Mouse (Mus musculus) ES-CJ7 (cell line): ENCODE results near the gene Strap.
"Not testable (repeated sequence)": the region's sequence is repeated elsewhere in the genome, so short reads cannot be mapped to it uniquely, and the experiment has no call there.

ENCODE experiments used
- DNase-seq: peaks from one replicate; pipeline ENCODE4 v3.0.0; 2011; ENCODE audit warnings: low read depth, low spot score

Gene Strap

GRCm38 (mm10) chr6:137734846-137735609, at the start of gene Strap:
TSS of gene Strap (plus strand) at chr6:137735078.
- peak; percentile 90 for DNase-seq

DNA sequence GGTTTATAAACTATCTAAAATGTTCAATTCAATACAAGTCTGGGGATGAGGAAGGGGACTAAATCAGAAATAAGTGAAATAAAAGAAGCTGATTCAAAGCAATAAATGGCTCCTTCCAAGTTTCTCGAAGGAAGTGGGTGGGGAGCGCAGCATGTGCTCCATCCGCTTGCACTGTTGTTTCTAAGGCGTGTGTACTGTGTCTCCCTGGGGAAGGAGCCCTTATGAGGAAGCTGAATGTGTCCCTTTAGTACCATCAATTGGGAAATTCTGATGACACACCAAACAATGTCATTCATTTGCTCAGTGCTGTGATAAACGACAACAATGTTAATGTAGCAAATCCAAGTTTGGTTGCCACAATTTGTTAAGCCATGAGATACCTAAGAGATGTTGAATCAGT, 47.2 kb upstream of the Strap start:
- no peak for DNase-seq

GRCm38 (mm10) chr6:137688079-137688478, 46.8 kb upstream of the Strap start:
- no peak for DNase-seq

DNA sequence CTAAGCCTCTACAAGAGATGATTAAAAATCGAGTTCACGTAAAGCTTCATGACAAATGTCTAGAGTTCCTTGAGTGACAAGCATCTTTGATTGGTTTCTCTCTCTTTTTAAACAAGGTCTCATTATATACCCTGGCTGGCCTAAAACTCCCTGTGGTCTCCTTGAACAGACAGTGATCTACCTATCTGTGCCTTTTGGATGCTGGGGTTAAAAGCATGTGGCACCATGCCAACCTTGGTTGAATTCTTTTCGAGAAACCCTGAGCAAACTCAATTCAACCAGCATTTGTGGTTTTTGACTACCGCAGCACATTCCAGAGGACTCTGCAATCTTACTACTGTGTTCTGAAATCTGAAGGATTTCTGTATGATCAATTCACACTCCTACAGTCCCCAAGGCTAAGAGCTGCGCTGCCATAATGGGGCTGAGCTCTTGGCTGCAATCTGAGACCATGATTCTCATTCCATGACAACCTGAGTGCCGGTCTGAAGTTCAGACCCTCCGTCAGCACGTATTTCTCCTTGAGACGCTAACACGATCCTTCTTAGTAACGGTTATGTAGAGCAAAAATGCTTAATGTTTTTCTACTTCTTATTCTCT, 46.3 kb upstream of the Strap start:
- no peak for DNase-seq

DNA sequence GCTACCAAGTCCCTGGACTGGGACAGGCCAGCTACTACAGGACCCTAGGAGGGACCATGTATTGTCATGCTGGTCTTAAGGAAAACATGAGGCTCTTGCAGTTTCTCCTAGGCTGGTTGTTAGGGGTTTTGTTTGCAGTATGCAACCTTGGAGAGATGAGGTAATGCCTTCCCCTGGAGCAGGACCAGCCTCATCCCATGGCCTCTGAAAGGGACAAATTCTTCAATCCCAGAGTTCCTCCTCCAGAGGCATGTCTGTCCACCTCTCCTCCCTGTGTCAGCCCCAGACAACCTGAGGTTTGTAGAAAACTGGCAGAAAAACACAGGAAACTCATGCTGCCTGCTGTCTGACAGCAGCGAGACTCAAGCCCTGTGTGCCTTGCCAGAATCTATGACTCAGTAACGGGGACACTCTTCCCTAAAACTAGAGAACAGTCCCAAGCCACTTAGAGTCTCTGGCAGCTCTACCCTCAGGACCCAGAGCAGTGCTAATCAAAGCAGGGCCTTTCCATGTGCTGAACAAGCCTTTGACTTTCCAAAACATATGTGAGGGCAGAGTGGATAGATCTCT, 44.2 kb upstream of the Strap start:
- DNase-seq = no peak

- DNase-seq = no peak
Observed at GRCm38 (mm10) chr6:137694310-137694709, 40.6 kb upstream of the Strap start.

DNA sequence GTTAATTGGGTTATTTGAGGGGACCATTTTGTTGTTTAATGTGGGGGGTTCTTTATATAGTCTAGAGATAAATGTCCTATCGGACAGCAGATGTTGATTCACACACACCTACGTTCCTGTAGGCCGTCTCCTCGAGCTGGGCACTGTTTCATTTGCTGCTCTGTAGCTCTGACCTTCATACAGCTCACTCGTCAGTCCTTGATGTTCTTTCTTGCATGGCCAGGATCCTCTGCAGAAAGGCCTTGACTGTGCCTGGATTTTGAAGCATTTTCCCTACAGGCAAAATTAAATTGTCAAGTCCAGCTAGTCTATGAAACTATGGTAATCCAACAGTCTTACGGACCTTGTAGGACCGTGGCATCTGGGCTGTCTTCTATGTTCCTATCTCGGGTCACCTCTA, 39.8 kb upstream of the Strap start:
- no peak for DNase-seq

GRCm38 (mm10) chr6:137696445-137697204, 38.3 kb upstream of the Strap start:
- DNase-seq = no peak

- DNase-seq = no peak
Observed at GRCm38 (mm10) chr6:137699434-137699833, 35.4 kb upstream of the Strap start.

DNA sequence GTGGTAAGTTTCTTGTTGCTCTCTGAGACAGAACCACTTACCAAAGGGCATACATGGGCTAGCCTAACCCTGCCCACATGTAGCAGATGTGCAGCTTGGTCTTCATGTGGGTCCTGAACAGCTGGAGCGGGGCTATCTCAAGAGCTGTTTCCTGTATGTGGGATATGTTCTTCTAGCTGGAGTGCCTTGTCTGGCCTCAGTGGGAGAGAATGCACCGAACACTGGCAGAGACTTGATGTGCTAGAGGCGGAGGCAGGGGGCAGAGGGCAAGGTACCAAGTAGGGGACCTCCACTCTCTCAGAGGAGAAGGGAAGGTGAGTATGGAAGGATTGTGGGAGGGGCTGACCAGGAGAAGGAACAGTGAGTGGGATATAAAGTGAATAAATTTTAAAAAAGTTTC, 32.7 kb upstream of the Strap start:
- no peak for DNase-seq

DNA sequence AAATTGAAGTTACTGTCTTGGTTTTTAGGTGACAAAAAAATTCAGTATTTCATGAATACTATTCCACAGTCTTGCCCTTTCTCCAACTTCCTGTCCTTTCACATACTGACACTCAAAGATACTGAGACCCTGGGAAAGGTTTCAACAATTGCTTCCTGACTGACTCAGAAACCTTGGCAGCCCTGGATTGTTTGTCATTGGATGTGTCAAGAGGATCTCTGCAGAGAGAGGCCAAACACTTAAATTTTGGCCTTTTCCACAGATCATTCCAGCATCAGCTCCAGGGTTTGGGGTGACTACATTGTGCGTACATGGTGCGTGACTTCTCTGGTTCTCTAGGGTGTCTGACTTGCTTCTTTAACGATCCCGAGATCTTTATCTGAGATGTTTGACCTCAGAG, 32.0 kb upstream of the Strap start:
- DNase-seq = no peak

- DNase-seq = no peak
Observed at GRCm38 (mm10) chr6:137703431-137703830, 31.4 kb upstream of the Strap start.

DNA sequence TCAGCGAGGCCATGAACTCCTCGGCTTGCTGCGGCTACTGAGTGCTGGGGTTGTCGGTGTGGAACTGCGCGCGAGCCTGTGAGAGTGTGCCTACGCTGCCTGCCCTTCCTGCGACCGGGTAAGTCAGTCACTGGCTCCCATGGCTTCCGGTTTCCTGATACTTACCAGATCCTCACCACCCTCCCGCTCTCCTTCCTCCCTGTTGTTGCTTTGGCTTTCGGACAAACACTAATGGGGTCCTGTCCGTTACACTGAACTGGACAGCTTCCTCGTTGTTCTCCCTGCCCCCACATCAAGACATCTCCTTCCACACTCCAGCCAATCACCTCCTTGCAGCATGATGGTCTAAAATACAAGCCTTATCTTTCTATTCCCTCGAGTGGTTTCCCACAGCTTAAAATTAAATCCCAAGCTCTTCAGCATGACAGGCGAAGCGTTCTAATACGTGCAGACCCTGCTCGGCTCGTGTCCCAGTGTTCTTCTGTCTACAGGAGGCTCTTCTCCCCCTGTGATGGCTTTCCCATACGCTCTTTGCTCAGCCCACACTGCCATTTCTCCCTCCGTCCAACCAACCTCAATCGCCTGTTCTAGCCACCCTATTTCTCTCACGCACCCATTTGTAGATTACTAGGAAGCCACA, 30.5 kb upstream of the Strap start:
- DNase-seq = no peak

GRCm38 (mm10) chr6:137706209-137706608, 28.7 kb upstream of the Strap start:
- no peak for DNase-seq

GRCm38 (mm10) chr6:137708726-137709405, 26.0 kb upstream of the Strap start:
- not testable (repeated sequence) for DNase-seq

DNA sequence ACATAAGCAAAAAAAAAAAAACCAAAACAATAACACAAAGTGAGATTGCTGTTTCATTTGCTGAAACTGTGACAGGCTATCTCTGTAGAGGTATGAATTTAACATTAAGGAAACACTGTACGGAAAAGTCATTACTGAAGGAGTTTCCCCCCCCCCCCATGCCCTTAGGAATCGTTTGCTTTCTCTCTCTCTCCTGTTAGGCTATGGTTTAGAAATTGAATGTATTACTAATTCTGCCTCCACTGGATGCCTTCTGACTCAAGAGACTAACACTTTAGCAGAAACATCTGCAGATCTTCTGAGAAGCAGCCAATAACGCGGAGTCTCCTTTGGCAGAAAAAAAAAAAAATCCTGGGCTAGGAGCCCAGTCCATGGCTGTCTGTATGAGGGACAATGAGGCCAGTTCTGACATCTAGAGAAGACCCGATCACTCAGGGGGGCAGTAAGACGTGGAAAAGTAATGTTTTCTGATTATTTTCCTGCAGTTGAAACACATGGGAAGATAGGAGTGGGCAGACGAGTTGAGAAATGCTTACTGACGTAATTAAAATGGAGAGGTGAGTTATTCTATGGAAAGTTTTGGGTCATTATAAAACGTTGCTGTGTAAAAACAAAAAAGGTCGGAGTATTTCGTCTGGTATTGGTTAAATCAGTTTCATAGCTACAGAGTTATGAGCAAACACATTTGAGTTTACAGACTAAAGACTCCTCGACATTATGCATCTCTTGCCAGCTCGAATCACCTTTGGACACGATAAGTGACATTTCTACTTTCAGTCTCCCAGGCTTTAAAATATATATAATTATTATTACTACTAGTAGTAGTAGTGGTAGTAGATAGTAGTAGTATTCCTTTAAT, 24.5 kb upstream of the Strap start:
- no peak for DNase-seq

- DNase-seq = no peak
Observed at GRCm38 (mm10) chr6:137712654-137713309, 22.1 kb upstream of the Strap start.

GRCm38 (mm10) chr6:137713310-137713664, 21.6 kb upstream of the Strap start:
- DNase-seq = no peak

DNA sequence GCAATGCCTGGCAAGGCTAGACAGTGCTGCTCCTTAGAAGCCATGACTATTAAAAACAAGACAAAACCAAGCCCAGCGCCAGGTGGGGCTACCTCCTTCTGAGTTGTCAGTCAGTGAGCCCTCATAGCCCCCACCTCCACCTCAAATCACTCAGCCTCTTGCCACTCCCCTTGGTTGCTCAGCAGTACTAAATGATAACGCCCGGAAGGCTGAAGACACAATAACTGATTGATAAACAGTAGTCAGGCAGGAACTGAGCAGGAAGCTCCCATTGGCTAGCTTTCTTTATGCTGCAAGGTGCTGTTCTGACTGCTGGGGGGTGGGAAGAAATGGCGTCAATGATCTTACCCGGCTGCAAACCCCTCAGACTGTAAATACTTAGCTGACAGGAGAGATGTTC, 18.1 kb upstream of the Strap start:
- no peak for DNase-seq
